Mouse (Mus musculus): ENCODE results near the gene Fgf8. TPM values are rescaled to one million over a fixed set of nuclear protein-coding genes. Genes with fewer than 3 reads are reported as not detected.

Fgf8 gene
- not detected for total RNA-seq (2023)

GRCm38 (mm10) chr19:45742218-45742983 lies at the start of gene Fgf8:
Fgf8 (minus strand) TSS chr19:45742915.

GRCm38 (mm10) chr19:45783181-45783932 lies 40.6 kb upstream of the Fgf8 start, which contains the start of gene Mgea5:
Mgea5 (minus strand) TSS chr19:45783837.

GRCm38 (mm10) chr19:45749243-45750043 lies 6.7 kb upstream of the Fgf8 start, which contains the start of gene Npm3:
Npm3 (minus strand) TSS chr19:45749591.

Other genes with a start within 250 kb of the Fgf8 start
- gene Poll, start 182.4 kb downstream of the Fgf8 start, total RNA-seq (2023): 1 to 10 TPM; 6.1 to 7.5 TPM
- gene Gm17018, start 182.3 kb downstream of the Fgf8 start, total RNA-seq (2023): 10 to 100 TPM in 1 of 2 experiments, 1 to 10 TPM in 1; 5.7 to 10.9 TPM
- 10 to 100 TPM; 38.4 to 39.0 TPM for gene Fbxw4, start 82.6 kb downstream of the Fgf8 start, total RNA-seq (2023)
- gene Npm3, start 6.7 kb upstream of the Fgf8 start, total RNA-seq (2023): 10 to 100 TPM; 21.7 to 24.5 TPM
- gene Mgea5, start 40.9 kb upstream of the Fgf8 start, total RNA-seq (2023): 100 to 1,000 TPM; 157 to 177 TPM
- gene Kcnip2, start 73.1 kb upstream of the Fgf8 start, total RNA-seq (2023): under 1 TPM; 0.44 to 0.66 TPM

Data from neutrophil, adult 83 days (primary cell).